Mouse (Mus musculus) heart, postnatal 25 days (tissue): ENCODE measurements at regions not wholly inside any gene's neighbourhood (a gene's known extent, or its start where the extent isn't known, plus 50 kb on each side); places are given as distances from the start of the nearest gene placed in this dataset.

Experiments used
- DNase-seq: peaks from one replicate; pipeline ENCODE4 v3.0.0; 2022; ENCODE audit warnings: low spot score
- intact Hi-C: fragments of 180-260 bp; cut with DNase I; formaldehyde crosslinking; loops from one replicate; pipeline ENCODE4 v1.15.1; 2025

GRCm38 (mm10) chr17:51285362-51285761 lies 106.2 kb upstream of the Tbc1d5 start:
- DNase-seq = no peak
- intact Hi-C loops = loop anchor here (5.0 kb wide), 2 partner anchors 298 to 473 kb away; no protein-coding TSS in a partner anchor

DNA sequence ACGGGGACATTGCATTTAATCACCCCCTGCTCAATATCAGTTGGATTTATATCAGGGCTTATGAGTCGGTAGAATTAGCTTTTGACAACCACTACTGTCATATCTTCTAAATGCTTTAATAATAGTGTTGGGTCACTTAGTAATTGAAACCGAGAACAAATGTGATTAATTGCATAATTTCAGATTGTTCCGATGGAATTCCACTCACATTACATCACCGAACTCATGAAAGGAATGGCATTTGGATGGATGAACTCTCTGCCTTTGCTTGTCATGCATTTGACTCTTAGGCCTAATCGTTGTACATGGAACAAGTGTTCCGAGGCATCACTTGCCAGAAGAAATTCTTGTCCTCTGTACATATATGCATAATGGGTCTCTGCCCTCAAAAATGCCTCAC lies 99.6 kb upstream of the Tbc1d5 start:
- intact Hi-C loops = no loop called here
- no peak for DNase-seq

DNA sequence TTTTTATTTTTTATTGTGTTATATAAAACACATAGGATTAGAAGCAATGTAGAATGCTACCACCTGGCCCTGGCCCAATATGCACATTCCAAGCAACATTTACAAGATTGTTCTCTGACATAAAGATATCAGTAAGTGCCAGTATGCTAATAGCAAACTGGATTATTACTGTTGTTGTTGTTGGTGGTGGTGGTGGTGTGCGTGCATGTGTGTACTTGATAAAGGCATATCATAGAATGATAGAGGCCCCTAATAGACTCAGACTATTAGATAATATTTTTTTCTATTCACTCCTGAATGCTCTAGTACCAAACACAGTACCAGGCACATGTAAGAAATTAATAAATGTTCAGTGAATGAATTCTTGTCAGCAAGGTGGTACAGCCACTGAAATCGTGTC lies 98.9 kb upstream of the Tbc1d5 start:
- no peak for DNase-seq
- intact Hi-C loops = no loop called here

DNA sequence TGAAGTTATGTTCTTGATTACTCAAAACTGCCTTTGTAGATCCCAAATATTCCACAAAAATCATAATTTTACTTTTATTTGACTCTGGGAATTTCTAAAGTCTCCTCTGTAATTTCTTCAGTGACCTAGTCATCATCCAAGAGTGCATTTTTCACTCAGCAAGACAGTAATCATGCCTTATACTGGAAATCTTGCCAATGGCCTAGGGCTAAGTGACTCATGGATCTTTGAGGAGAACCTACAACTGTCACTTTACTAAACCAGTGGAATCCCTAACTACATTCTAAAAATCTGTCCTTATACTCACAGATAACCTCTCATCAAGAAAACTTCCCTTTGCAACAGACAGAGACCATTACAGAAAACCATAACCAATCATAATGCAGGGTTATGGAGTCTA lies 98.0 kb upstream of the Tbc1d5 start:
- intact Hi-C loops = no loop called here
- DNase-seq = no peak

DNA sequence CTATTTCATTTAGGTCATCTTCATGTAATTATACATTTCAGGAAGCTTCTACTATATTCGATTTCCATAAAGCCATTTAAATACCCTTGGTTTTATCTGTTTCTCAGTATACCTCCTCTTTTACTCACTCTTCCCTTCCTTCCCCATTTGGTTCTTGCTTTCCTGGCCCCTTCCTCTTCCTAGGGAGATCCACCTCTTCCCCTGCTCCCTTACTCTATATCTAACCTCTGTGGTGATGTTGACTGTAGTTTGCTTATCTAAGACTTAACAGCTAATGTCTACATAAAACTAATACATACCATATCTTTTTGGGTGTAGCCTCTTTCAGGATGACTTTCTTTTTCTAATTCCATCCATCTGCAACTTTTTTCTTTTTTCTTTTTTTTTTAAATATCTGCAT lies 92.9 kb upstream of the Tbc1d5 start:
- intact Hi-C loops = no loop called here
- DNase-seq = no peak

GRCm38 (mm10) chr17:51262946-51263345 lies 83.8 kb upstream of the Tbc1d5 start:
- intact Hi-C loops = no loop called here
- no peak for DNase-seq

GRCm38 (mm10) chr17:51262404-51262803 lies 83.3 kb upstream of the Tbc1d5 start:
- intact Hi-C loops = no loop called here
- no peak for DNase-seq

- intact Hi-C loops = no loop called here
- DNase-seq = no peak
Observed at GRCm38 (mm10) chr17:51258316-51258715, 79.2 kb upstream of the Tbc1d5 start.

DNA sequence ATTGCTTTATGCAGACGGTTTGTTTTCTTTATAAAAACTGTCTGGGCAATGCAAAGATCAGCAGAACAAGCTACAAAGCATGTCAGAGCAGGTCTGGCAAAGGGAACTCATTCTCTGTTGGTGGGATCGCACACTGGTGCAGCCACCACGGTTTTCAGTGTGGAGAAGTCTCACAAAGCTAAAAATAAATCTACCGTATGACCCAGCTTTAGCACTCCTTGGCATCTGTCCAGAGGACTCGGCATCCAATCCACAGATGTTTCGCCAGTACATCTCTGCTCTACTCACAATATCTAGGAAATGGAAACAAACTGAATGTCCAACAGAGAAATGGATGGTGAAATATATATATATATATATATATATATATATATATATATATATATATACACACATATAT lies 69.4 kb upstream of the Tbc1d5 start:
- intact Hi-C loops = no loop called here
- no peak for DNase-seq

DNA sequence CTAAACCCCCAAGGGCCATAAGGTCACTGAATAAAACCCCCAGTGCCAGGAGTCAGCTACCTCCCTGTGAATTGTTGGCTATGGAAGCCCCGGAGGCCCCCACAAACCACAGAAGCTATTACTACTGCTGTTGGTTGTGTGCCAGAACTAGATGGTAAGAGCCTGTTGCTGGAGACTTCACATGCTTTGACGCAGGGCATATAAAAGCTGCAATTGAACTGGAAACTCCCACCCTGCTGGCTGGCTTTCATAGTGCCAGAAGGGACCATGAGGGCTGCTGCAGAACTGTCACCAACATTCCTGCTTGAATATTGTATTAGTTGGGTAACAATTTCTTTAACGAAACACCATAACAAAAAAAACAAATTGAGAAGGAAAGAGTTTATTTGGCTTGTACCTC lies 66.9 kb upstream of the Tbc1d5 start:
- DNase-seq = no peak
- intact Hi-C loops = no loop called here

DNA sequence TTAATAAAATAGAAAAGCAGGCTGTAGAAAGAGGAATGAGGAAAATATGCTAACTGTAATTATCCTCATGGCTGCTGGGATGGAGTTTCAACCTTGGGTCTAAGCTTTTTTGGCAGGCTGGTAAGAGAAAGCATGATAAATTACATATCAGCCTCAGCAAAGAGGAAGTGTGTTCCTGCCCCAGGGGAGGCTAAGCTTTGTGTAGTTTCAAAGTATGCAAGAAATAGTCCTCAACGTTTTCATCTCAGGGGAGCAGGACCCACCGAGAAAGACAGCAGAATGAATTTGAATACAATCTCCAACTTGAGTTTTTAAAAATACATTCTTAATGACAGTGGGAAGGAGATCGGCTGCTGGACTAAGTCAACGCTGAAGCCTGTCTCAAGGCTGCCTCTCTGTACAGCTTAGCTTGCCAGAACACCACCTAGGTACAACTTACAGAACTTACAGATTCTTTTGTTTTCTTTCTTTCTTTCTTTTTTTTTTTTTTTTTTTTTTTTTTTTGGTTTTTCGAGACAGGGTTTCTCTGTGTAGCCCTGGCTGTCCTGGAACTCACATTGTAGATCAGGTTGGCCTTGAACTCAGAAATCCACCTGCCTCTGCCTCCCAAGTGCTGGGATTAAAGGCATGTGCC lies 61.3 kb upstream of the Tbc1d5 start:
- DNase-seq = no peak
- intact Hi-C loops = no loop called here

DNA sequence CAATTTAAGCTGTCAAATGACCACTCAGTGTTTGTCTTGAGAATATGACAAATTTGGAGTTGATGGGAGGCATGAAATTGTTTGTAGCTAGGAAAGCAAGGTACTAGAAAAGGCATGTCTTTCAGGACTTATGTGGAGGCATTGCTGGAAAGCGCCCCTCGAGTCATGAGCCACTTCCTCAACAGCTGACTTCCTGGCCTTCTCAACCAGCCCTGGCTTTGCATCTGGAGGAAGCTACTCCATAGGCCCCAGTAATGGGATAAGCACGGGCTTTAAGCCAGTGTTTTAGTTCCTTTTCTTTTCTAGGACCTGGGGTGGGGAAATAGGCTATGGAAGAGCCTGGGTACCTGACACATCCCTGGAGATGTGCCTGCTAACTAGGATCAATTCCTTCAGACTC lies 60.3 kb upstream of the Tbc1d5 start:
- intact Hi-C loops = no loop called here
- no peak for DNase-seq
